Mouse (Mus musculus) lung, postnatal 0 days (tissue): Measurements from ENCODE around the gene Cox7a1.

Source experiments
- CTCF ChIP-seq: IDR thresholded peaks from 2 replicates; pipeline ENCODE4 v1.5.1; 2016; ENCODE audit warnings: antibody characterized with exemption, mild to moderate bottlenecking
- EP300 ChIP-seq: IDR thresholded peaks from 2 replicates; pipeline ENCODE4 v1.6.1; 2016; ENCODE audit warnings: antibody characterized with exemption, mild to moderate bottlenecking, control low read depth

- no peak for TF ChIP-seq CTCF
- TF ChIP-seq EP300 = no peak
Observed at GRCm38 (mm10) chr7:30178256-30178655, 5.7 kb upstream of the Cox7a1 start.
